Mouse (Mus musculus): Measurements from ENCODE around the gene Zfp473.
"Not testable (repeated sequence)": the region's sequence is repeated elsewhere in the genome, so short reads cannot be mapped to it uniquely, and the experiment has no call there.

The Zfp473 gene

GRCm38 (mm10) chr7:44724316-44724715 lies 26.5 kb downstream of the Zfp473 start:
- in situ Hi-C loops (cut with MboI; ENCODE audit: unreplicated experiment in 2 of 2): loop anchor here (5.0 kb wide), 2 partner anchors 103 to 233 kb away; no protein-coding TSS in a partner anchor

GRCm38 (mm10) chr7:44722058-44722457 lies 28.8 kb downstream of the Zfp473 start:
- in situ Hi-C loops (cut with MboI; ENCODE audit: unreplicated experiment in 2 of 2): loop anchor here (5.0 kb wide), 2 partner anchors 105 to 235 kb away; no protein-coding TSS in a partner anchor

- in situ Hi-C loops (cut with MboI; ENCODE audit: unreplicated experiment in 2 of 2): no loop called here
Observed at GRCm38 (mm10) chr7:44709881-44710280, 41.0 kb downstream of the Zfp473 start.

- in situ Hi-C loops (cut with MboI; ENCODE audit: unreplicated experiment in 2 of 2): no loop called here
Observed at GRCm38 (mm10) chr7:44708574-44708973, 42.3 kb downstream of the Zfp473 start, which contains the start of gene Izumo2. Gene Izumo2 (plus strand): TSS chr7:44708742.

- in situ Hi-C loops (cut with MboI; ENCODE audit: unreplicated experiment in 2 of 2): not testable (repeated sequence)
Observed at GRCm38 (mm10) chr7:44708093-44708492, 42.8 kb downstream of the Zfp473 start.

- in situ Hi-C loops (cut with MboI; ENCODE audit: unreplicated experiment in 2 of 2): no loop called here
Observed at GRCm38 (mm10) chr7:44707169-44707675, 43.6 kb downstream of the Zfp473 start.

GRCm38 (mm10) chr7:44706322-44706721 lies 44.5 kb downstream of the Zfp473 start:
- in situ Hi-C loops (cut with MboI; ENCODE audit: unreplicated experiment in 2 of 2): no loop called here

GRCm38 (mm10) chr7:44705086-44705485 lies 45.8 kb downstream of the Zfp473 start:
- in situ Hi-C loops (cut with MboI; ENCODE audit: unreplicated experiment in 2 of 2): no loop called here

- in situ Hi-C loops (cut with MboI; ENCODE audit: unreplicated experiment in 2 of 2): loop anchor here in 1 of 2 experiments (5.0 kb wide), 1 partner anchor 52 kb away; no protein-coding TSS in a partner anchor
Observed at GRCm38 (mm10) chr7:44704363-44704762, 46.5 kb downstream of the Zfp473 start.

GRCm38 (mm10) chr7:44702985-44703384 lies 47.9 kb downstream of the Zfp473 start:
- in situ Hi-C loops (cut with MboI; ENCODE audit: unreplicated experiment in 2 of 2): loop anchor here in 1 of 2 experiments (5.0 kb wide), 1 partner anchor 51 kb away; no protein-coding TSS in a partner anchor

GRCm38 (mm10) chr7:44701921-44702320 lies 48.9 kb downstream of the Zfp473 start:
- in situ Hi-C loops (cut with MboI; ENCODE audit: unreplicated experiment in 2 of 2): loop anchor here in 1 of 2 experiments (5.0 kb wide), 1 partner anchor 50 kb away; no protein-coding TSS in a partner anchor

- in situ Hi-C loops (cut with MboI; ENCODE audit: unreplicated experiment in 2 of 2): no loop called here
Observed at GRCm38 (mm10) chr7:44697980-44698379, 52.9 kb downstream of the Zfp473 start.

- in situ Hi-C loops (cut with MboI; ENCODE audit: unreplicated experiment in 2 of 2): no loop called here
Observed at GRCm38 (mm10) chr7:44697191-44697710, 53.6 kb downstream of the Zfp473 start.

GRCm38 (mm10) chr7:44695223-44695622 lies 55.6 kb downstream of the Zfp473 start:
- in situ Hi-C loops (cut with MboI; ENCODE audit: unreplicated experiment in 2 of 2): no loop called here

- in situ Hi-C loops (cut with MboI; ENCODE audit: unreplicated experiment in 2 of 2): no loop called here
Observed at GRCm38 (mm10) chr7:44693427-44694175, 57.2 kb downstream of the Zfp473 start.

GRCm38 (mm10) chr7:44689331-44689730 lies 61.5 kb downstream of the Zfp473 start:
- in situ Hi-C loops (cut with MboI; ENCODE audit: unreplicated experiment in 2 of 2): no loop called here

GRCm38 (mm10) chr7:44688890-44689289 lies 62.0 kb downstream of the Zfp473 start:
- in situ Hi-C loops (cut with MboI; ENCODE audit: unreplicated experiment in 2 of 2): no loop called here

GRCm38 (mm10) chr7:44685531-44686402 lies 65.1 kb downstream of the Zfp473 start:
- in situ Hi-C loops (cut with MboI; ENCODE audit: unreplicated experiment in 2 of 2): no loop called here

GRCm38 (mm10) chr7:44683656-44684055 lies 67.2 kb downstream of the Zfp473 start:
- in situ Hi-C loops (cut with MboI; ENCODE audit: unreplicated experiment in 2 of 2): no loop called here

Data from v-Abl transformed pro-B cells (cell line).